Mouse (Mus musculus) ES-Bruce4 (cell line): ENCODE data around the gene Trib3.

Source experiments
- CTCF ChIP-seq: IDR thresholded peaks from one replicate; pipeline ENCODE4 v1.8.1; 2011; ENCODE audit warnings: low read depth, low read length
- POLR2A ChIP-seq: IDR thresholded peaks from one replicate; pipeline ENCODE4 v1.8.1; 2011; ENCODE audit warnings: low read length; ENCODE audit not compliant: insufficient read depth

DNA sequence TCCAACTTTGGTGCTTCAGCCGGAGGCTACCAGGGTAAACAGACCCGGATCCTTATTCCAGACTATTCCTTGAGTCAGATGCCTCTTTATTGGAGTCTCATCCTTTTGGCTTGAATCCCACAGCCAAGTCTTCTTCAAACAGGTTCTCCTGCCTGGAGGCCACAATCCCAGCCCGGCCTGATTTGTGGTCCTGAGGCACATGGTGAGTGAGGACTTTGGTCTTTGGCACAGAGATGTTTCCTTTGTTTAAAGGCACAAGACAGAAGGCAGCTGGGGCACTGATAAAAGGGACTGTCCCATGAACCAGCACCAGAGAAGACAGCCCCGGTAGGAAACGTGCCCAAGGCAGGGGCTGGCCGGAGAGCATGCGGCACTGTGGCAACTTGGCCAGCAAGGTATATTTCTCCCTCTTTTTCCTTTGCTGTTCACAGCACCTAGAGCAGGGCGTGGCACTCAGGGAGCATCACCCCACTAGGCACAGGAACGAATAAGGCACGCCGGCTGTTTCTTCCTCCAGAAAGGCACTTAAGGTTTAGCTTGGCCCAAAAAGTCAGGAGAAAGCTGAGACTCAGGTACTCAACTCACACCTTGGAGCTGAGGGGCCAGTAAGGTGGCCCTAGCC, 6.1 kb downstream of the Trib3 start:
- TF ChIP-seq CTCF (no peak), POLR2A (no peak)
